Mouse (Mus musculus) neural tube, embryonic 11.5 days (tissue): ENCODE measurements around the gene Kif5a. TPM values are rescaled to one million over a fixed set of nuclear protein-coding genes. Genes with fewer than 3 reads are reported as not detected.
A peak's percentile ranks its signal among the peaks of the same experiment; 100 is the strongest.
"Not testable (repeated sequence)": the region's sequence is repeated elsewhere in the genome, so short reads cannot be mapped to it uniquely, and the experiment has no call there.

ENCODE experiments used
- ATAC-seq: fragments of 200-750 bp; cut with Nextera tagmentation; 2 replicates; pipeline ENCODE4 v1.8.0; 2017; ENCODE audit warnings: moderate number of reproducible peaks, mild to moderate bottlenecking, moderate TSS enrichment, moderate library complexity; ENCODE audit not compliant: insufficient read depth, low FRiP score, low TSS enrichment
- DNase-seq: peaks from one replicate; pipeline ENCODE4 v3.0.0-alpha.2; 2015; ENCODE audit warnings: low spot score
- H3K27ac ChIP-seq: fragments of 300-500 bp; sonication (generic); 2 replicates; pipeline ENCODE4 v1.5.1; 2014; ENCODE audit warnings: low read depth, mild to moderate bottlenecking, low read length
- H3K27me3 ChIP-seq: fragments of 300-500 bp; sonication (generic); 2 replicates; pipeline ENCODE4 v1.6.1; 2014; ENCODE audit warnings: mild to moderate bottlenecking, low read length, mixed read lengths; ENCODE audit not compliant: control insufficient read depth, insufficient read depth
- H3K36me3 ChIP-seq: fragments of 300-500 bp; sonication (generic); 2 replicates; pipeline ENCODE4 v1.6.1; 2014; ENCODE audit warnings: mild to moderate bottlenecking, low read length, moderate library complexity, mixed read lengths; ENCODE audit not compliant: control insufficient read depth, insufficient read depth
- H3K4me1 ChIP-seq: fragments of 300-500 bp; sonication (generic); 2 replicates; pipeline ENCODE4 v1.6.1; 2014; ENCODE audit warnings: low read length, mixed read lengths; ENCODE audit not compliant: control insufficient read depth, insufficient read depth
- H3K4me2 ChIP-seq: fragments of 300-500 bp; sonication (generic); 2 replicates; pipeline ENCODE4 v1.6.1; 2014; ENCODE audit warnings: low read depth, mild to moderate bottlenecking, moderate library complexity
- H3K4me3 ChIP-seq: fragments of 300-500 bp; sonication (generic); 2 replicates; pipeline ENCODE4 v1.5.1; 2014; ENCODE audit warnings: low read depth, low read length
- H3K9ac ChIP-seq: fragments of 300-500 bp; sonication (generic); 2 replicates; pipeline ENCODE4 v1.6.1; 2014; ENCODE audit warnings: mild to moderate bottlenecking, low read length
- H3K9me3 ChIP-seq: fragments of 300-500 bp; sonication (generic); 2 replicates; pipeline ENCODE4 v1.6.1; 2016; ENCODE audit warnings: low read length; ENCODE audit not compliant: control insufficient read depth
- WGBS: fragments of 180-500 bp; shearing (Covaris S2); extraction: QIAGEN DNeasy Blood & Tissue Kit; methylation state at CpG from one replicate; pipeline ENCODE4 v1.1.7; 2014; 5-methylcytosine and 5-hydroxymethylcytosine counted together
- polyA plus RNA-seq: library from polyadenylated mRNA; unstranded; fragments of >200 nt; fragmentation: Nextera tagmentation; extraction: Ambion mirVana; gene quantifications from 2 replicates; pipeline ENCODE4 v1.2.1, GENCODE M21; 2014

Kif5a gene
- polyA plus RNA-seq: 43.4 and 51.0 TPM in 2 replicates

DNA sequence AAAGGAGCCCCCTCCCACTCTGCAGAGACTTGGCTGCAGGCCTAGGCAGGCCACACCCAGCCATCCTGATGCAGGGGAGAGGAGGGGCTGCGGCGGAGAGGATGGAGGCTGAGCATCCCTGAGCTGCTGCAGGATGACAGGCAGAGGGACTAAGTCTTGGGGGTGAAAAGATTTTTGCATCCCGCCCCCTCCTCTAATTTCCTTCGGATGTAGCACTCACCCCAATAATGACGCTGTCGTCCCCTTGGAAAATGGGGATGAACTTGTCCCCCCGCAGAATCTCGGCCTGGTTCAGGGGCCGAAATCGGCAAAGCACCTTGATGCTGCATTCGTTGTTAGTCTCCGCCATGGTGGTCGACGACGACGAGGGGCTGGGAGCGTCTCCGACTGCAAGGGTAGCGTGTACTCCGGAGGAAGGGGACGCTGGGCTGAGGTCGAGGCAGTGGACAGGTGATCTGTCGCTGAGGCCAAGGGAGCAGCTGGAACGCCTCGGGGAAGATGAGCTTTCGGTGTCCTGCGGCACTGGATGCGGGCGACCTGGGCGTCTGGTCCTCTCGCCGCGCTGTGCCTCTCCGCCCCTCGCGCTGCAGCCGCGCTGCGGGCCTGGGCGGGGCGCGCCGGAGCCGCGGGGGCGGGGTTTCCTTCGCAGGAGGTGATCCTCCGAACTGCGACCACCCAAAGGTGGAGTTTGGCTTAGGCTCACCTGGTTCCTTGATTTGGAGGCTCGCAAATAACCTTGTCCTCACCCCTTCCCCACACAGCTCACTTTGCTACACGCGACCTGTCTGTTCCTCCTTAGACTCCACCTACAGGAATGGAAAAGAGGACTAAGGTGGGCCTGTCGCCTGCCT, at the start of gene Kif5a:
Kif5a (minus strand) TSS at position 801 of the 851 bp plus-strand sequence.
- Histone ChIP-seq H3K9ac (peak within 1 kb of the TSS; percentile 63), H3K4me2 (peak within 1 kb of the TSS; percentile 72), H3K4me1 (peaks cover 14% of the 10 kb centered on the region), H3K9me3 (no peaks in the 10 kb centered on the region), H3K27ac (peak within 1 kb of the TSS; percentile 42), H3K4me3 (peak within 1 kb of the TSS; percentile 51), H3K36me3 (no peaks in the 10 kb centered on the region), H3K27me3 (peaks cover 9% of the 10 kb centered on the region)
- WGBS: 1% methylated on average over 52 of the region's 53 CpGs
- DNase-seq (peak; percentile 64), ATAC-seq (no peak)

GRCm38 (mm10) chr10:127312858-127313257, 49.7 kb upstream of the Kif5a start:
- 79% methylated on average over 4 of the region's 4 CpGs for WGBS
- H3K4me3 ChIP-seq: no peak overlapping the region
- no peak overlapping the region for H3K27ac ChIP-seq
- no peak for ATAC-seq
- H3K9me3 ChIP-seq: no peaks in the 10 kb centered on the region
- no peak overlapping the region for H3K9ac ChIP-seq
- H3K4me1 ChIP-seq: 0 out of 2 replicates have a peak, but pooled peaks cover 6% of the 10 kb centered on the region
- no peak overlapping the region for H3K4me2 ChIP-seq
- peaks cover 8% of the 10 kb centered on the region for H3K36me3 ChIP-seq
- no peak for DNase-seq
- no peaks in the 10 kb centered on the region for H3K27me3 ChIP-seq

- H3K9ac ChIP-seq: peak overlapping the region; percentile 50
- 0 out of 2 replicates have a peak, but pooled peaks cover 6% of the 10 kb centered on the region for H3K4me1 ChIP-seq
- H3K4me3 ChIP-seq: peak overlapping the region; percentile 70
- no peaks in the 10 kb centered on the region for H3K9me3 ChIP-seq
- peak; percentile 53 for ATAC-seq
- WGBS: 2% methylated on average over 4 of the region's 4 CpGs
- peaks cover 11% of the 10 kb centered on the region for H3K36me3 ChIP-seq
- peak overlapping the region; percentile 24; the same call in 1 of the 2 replicates for H3K27ac ChIP-seq
- no peaks in the 10 kb centered on the region for H3K27me3 ChIP-seq
- peak overlapping the region; percentile 61 for H3K4me2 ChIP-seq
- DNase-seq: peak; percentile 85
Measured at GRCm38 (mm10) chr10:127312356-127312676, 49.2 kb upstream of the Kif5a start.

GRCm38 (mm10) chr10:127311476-127312355, 48.6 kb upstream of the Kif5a start, which contains the start of gene Mars:
Gene Mars (minus strand): TSS chr10:127311786.
- Histone ChIP-seq H3K4me2 (peak within 1 kb of the TSS; percentile 61), H3K4me1 (0 out of 2 replicates have a peak, but pooled peaks cover 6% of the 10 kb centered on the region), H3K9ac (peak within 1 kb of the TSS; percentile 77), H3K4me3 (peak within 1 kb of the TSS; percentile 70), H3K9me3 (no peaks in the 10 kb centered on the region), H3K27ac (peak within 1 kb of the TSS; percentile 24; the same call in 1 of the 2 replicates), H3K27me3 (no peaks in the 10 kb centered on the region), H3K36me3 (peaks cover 13% of the 10 kb centered on the region)
- WGBS: under 1% methylated on average over 65 of the region's 65 CpGs
- ATAC-seq (peak; percentile 94), DNase-seq (peak; percentile 93)

DNA sequence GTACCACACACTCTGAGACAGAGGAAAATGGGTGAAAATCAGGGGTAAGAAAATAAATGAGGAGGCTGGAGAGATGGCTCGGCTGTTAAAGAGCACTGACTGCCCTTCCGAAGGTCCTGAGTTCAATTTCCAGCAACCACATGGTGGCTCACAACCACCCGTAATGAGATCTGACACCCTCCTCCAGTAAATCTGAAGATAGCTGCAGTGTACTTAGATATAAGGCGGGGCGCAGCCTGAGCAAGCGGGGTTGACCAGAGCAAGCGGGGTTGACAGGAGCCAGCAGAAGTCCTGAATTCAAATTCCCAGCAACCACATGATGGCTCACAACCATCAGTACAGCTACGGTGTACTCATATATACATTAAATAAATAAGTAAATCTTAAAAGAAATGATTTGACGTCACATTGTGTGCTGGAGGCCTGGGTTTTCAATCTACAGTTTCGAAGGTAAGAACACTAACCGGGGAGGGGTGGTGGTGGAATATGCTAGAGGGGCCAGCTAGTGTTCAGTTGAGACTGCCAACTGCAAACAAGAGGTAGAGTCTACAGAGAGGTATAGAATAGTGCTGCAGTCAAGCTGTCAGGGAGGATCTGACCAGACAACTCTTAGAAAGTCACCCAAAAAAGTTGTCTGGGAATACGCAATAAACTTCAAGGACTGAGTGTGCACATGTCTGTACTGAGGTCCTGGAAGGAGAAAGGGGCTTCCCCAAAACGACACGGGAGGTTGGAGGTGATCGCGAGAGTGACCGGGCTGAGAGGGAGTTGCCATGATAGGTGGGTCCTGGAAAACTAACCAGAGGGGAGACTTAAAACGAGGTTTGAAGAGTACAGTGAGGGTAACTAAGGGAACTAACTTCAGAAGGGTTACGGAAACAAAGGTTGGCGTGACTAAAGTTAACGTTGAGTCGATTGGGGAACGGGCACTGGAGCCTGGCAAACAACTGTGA, 47.7 kb upstream of the Kif5a start:
- H3K9me3 ChIP-seq: no peaks in the 10 kb centered on the region
- peak overlapping the region; percentile 70 for H3K4me3 ChIP-seq
- H3K27ac ChIP-seq: no peak overlapping the region
- H3K4me2 ChIP-seq: peak overlapping the region; percentile 61
- H3K36me3 ChIP-seq: peaks cover 15% of the 10 kb centered on the region
- ATAC-seq (peak; percentile 60), DNase-seq (peak; percentile 60)
- 0 out of 2 replicates have a peak, but pooled peaks cover 6% of the 10 kb centered on the region for H3K4me1 ChIP-seq
- 39% methylated on average over 23 of the region's 23 CpGs for WGBS
- H3K9ac ChIP-seq: peak overlapping the region; percentile 77
- H3K27me3 ChIP-seq: no peaks in the 10 kb centered on the region

GRCm38 (mm10) chr10:127309167-127309566, 46.0 kb upstream of the Kif5a start:
- not testable (repeated sequence) for H3K27me3 ChIP-seq, H3K4me2 ChIP-seq, H3K4me1 ChIP-seq, H3K27ac ChIP-seq, H3K9me3 ChIP-seq, H3K4me3 ChIP-seq, ATAC-seq, H3K9ac ChIP-seq, DNase-seq
- H3K36me3 ChIP-seq: peaks cover 17% of the 10 kb centered on the region
- WGBS: 87% methylated on average over 3 of the region's 3 CpGs

- no peak for ATAC-seq
- H3K4me1 ChIP-seq: no peaks in the 10 kb centered on the region
- no peak for DNase-seq
- no peaks in the 10 kb centered on the region for H3K9me3 ChIP-seq
- peaks cover 33% of the 10 kb centered on the region for H3K36me3 ChIP-seq
- 96% methylated on average over 11 of the region's 11 CpGs for WGBS
- H3K9ac ChIP-seq: no peak overlapping the region
- H3K4me3 ChIP-seq: no peak overlapping the region
- no peak overlapping the region for H3K4me2 ChIP-seq
- no peak overlapping the region for H3K27ac ChIP-seq
- no peaks in the 10 kb centered on the region for H3K27me3 ChIP-seq
Measured at GRCm38 (mm10) chr10:127303136-127303535, 40.0 kb upstream of the Kif5a start.

GRCm38 (mm10) chr10:127300361-127300760, 37.2 kb upstream of the Kif5a start:
- DNase-seq (no peak), ATAC-seq (no peak)
- no peak overlapping the region for H3K4me2 ChIP-seq
- no peaks in the 10 kb centered on the region for H3K27me3 ChIP-seq
- H3K4me3 ChIP-seq: no peak overlapping the region
- no peak overlapping the region for H3K27ac ChIP-seq
- no peaks in the 10 kb centered on the region for H3K4me1 ChIP-seq
- peaks cover 41% of the 10 kb centered on the region for H3K36me3 ChIP-seq
- WGBS: 94% methylated on average over 6 of the region's 6 CpGs
- no peaks in the 10 kb centered on the region for H3K9me3 ChIP-seq
- H3K9ac ChIP-seq: no peak overlapping the region
